Mouse (Mus musculus): ENCODE data around the gene Irf3. TPM values are rescaled to one million over a fixed set of nuclear protein-coding genes. Genes with fewer than 3 reads are reported as not detected.

Irf3 gene
- polyA plus RNA-seq, 1 experiment from 2014 or later = 60.9 TPM

- Histone ChIP-seq H3K4me3 (ENCODE audit: control insufficient read depth in 1 of 2, insufficient read depth in 1 of 2, low read depth in 1 of 2, low read length in 2 of 2) (no peak overlapping the region), H3K27ac (replicated peaks in 1 of 2; ENCODE audit: control insufficient read depth in 1 of 2, insufficient read depth in 1 of 2, low read depth in 2 of 2, low read length in 2 of 2) (no peak overlapping the region), H3K27me3 (ENCODE audit: control insufficient read depth, insufficient read depth, low read length) (no peaks in the 10 kb centered on the region), H3K4me1 (ENCODE audit: control insufficient read depth in 2 of 2, insufficient read depth in 2 of 2, low read length in 2 of 2) (no peaks in the 10 kb centered on the region), H3K9me3 (ENCODE audit: control insufficient read depth, low read length) (no peaks in the 10 kb centered on the region), H3K9ac (ENCODE audit: low read length) (no peak overlapping the region), H3K4me2 (ENCODE audit: low read length) (no peak overlapping the region), H3K36me3 (ENCODE audit: control insufficient read depth, insufficient read depth, low read length) (0 out of 2 replicates have a peak, but pooled peaks cover 4% of the 10 kb centered on the region)
- ATAC-seq (ENCODE audit: insufficient number of reproducible peaks, insufficient read depth, low FRiP score, low read depth) = no peak
- WGBS = 80% methylated on average over 5 of the region's 5 CpGs
These were observed 34.6 kb upstream of the Irf3 start for GRCm38 (mm10) chr7:44962831-44963230.

- Histone ChIP-seq H3K27ac (replicated peaks in 1 of 2; ENCODE audit: control insufficient read depth in 1 of 2, insufficient read depth in 1 of 2, low read depth in 2 of 2, low read length in 2 of 2) (no peak overlapping the region), H3K27me3 (ENCODE audit: control insufficient read depth, insufficient read depth, low read length) (no peaks in the 10 kb centered on the region), H3K4me2 (ENCODE audit: low read length) (no peak overlapping the region), H3K9me3 (ENCODE audit: control insufficient read depth, low read length) (no peaks in the 10 kb centered on the region), H3K9ac (ENCODE audit: low read length) (no peak overlapping the region), H3K36me3 (ENCODE audit: control insufficient read depth, insufficient read depth, low read length) (0 out of 2 replicates have a peak, but pooled peaks cover 4% of the 10 kb centered on the region), H3K4me3 (ENCODE audit: control insufficient read depth in 1 of 2, insufficient read depth in 1 of 2, low read depth in 1 of 2, low read length in 2 of 2) (no peak overlapping the region), H3K4me1 (ENCODE audit: control insufficient read depth in 2 of 2, insufficient read depth in 2 of 2, low read length in 2 of 2) (no peaks in the 10 kb centered on the region)
- WGBS = 89% methylated on average over 13 of the region's 13 CpGs
- no peak for ATAC-seq (ENCODE audit: insufficient number of reproducible peaks, insufficient read depth, low FRiP score, low read depth)
These were observed 32.5 kb upstream of the Irf3 start for GRCm38 (mm10) chr7:44964990-44965389.

GRCm38 (mm10) chr7:44965975-44966374 is 31.5 kb upstream of the Irf3 start:
- Histone ChIP-seq H3K27ac (replicated peaks in 1 of 2; ENCODE audit: control insufficient read depth in 1 of 2, insufficient read depth in 1 of 2, low read depth in 2 of 2, low read length in 2 of 2) (no peak overlapping the region), H3K9ac (ENCODE audit: low read length) (no peak overlapping the region)

GRCm38 (mm10) chr7:44966638-44967037 is 30.8 kb upstream of the Irf3 start:
- Histone ChIP-seq H3K9ac (ENCODE audit: low read length) (no peak overlapping the region), H3K27me3 (ENCODE audit: control insufficient read depth, insufficient read depth, low read length) (no peaks in the 10 kb centered on the region), H3K36me3 (ENCODE audit: control insufficient read depth, insufficient read depth, low read length) (0 out of 2 replicates have a peak, but pooled peaks cover 4% of the 10 kb centered on the region), H3K4me2 (ENCODE audit: low read length) (no peak overlapping the region), H3K4me3 (ENCODE audit: control insufficient read depth in 1 of 2, insufficient read depth in 1 of 2, low read depth in 1 of 2, low read length in 2 of 2) (no peak overlapping the region), H3K27ac (replicated peaks in 1 of 2; ENCODE audit: control insufficient read depth in 1 of 2, insufficient read depth in 1 of 2, low read depth in 2 of 2, low read length in 2 of 2) (no peak overlapping the region), H3K4me1 (ENCODE audit: control insufficient read depth in 2 of 2, insufficient read depth in 2 of 2, low read length in 2 of 2) (peaks cover 4 to 11% of the 10 kb centered on the region in 2 experiments; a peak in 3 of 4 replicates), H3K9me3 (ENCODE audit: control insufficient read depth, low read length) (no peaks in the 10 kb centered on the region)
- WGBS = 69% methylated on average over 15 of the region's 15 CpGs
- ATAC-seq (ENCODE audit: insufficient number of reproducible peaks, insufficient read depth, low FRiP score, low read depth) = no peak

More at GRCm38 (mm10) chr7:44965975-44966374, 31.5 kb upstream of the Irf3 start:
- Histone ChIP-seq H3K4me1 (ENCODE audit: control insufficient read depth in 2 of 2, insufficient read depth in 2 of 2, low read length in 2 of 2) (peaks cover 3 to 6% of the 10 kb centered on the region in 2 experiments; a peak in 3 of 4 replicates), H3K9me3 (ENCODE audit: control insufficient read depth, low read length) (no peaks in the 10 kb centered on the region), H3K4me2 (ENCODE audit: low read length) (no peak overlapping the region), H3K4me3 (ENCODE audit: control insufficient read depth in 1 of 2, insufficient read depth in 1 of 2, low read depth in 1 of 2, low read length in 2 of 2) (no peak overlapping the region), H3K36me3 (ENCODE audit: control insufficient read depth, insufficient read depth, low read length) (0 out of 2 replicates have a peak, but pooled peaks cover 4% of the 10 kb centered on the region), H3K27me3 (ENCODE audit: control insufficient read depth, insufficient read depth, low read length) (no peaks in the 10 kb centered on the region)
- ATAC-seq (ENCODE audit: insufficient number of reproducible peaks, insufficient read depth, low FRiP score, low read depth) = no peak
- 75% methylated on average over 7 of the region's 7 CpGs for WGBS

GRCm38 (mm10) chr7:44970231-44970691 is 27.2 kb upstream of the Irf3 start:
- H3K4me1 ChIP-seq (ENCODE audit: control insufficient read depth in 2 of 2, insufficient read depth in 2 of 2, low read length in 2 of 2) = peaks cover 4 to 23% of the 10 kb centered on the region in 2 experiments; a peak in 3 of 4 replicates
- under 1% methylated on average over 36 of the region's 36 CpGs for WGBS

GRCm38 (mm10) chr7:44971142-44971541 is 26.3 kb upstream of the Irf3 start:
- no peak for ATAC-seq (ENCODE audit: insufficient number of reproducible peaks, insufficient read depth, low FRiP score, low read depth)
- peaks cover 7% of the 10 kb centered on the region for H3K36me3 ChIP-seq (ENCODE audit: control insufficient read depth, insufficient read depth, low read length)
- H3K4me1 ChIP-seq (ENCODE audit: control insufficient read depth in 2 of 2, insufficient read depth in 2 of 2, low read length in 2 of 2) = peaks cover 4 to 23% of the 10 kb centered on the region in 2 experiments; a peak in 3 of 4 replicates
- H3K9ac ChIP-seq (ENCODE audit: low read length) = peak overlapping the region; percentile 72
- 73% methylated on average over 7 of the region's 7 CpGs for WGBS
- no peaks in the 10 kb centered on the region for H3K27me3 ChIP-seq (ENCODE audit: control insufficient read depth, insufficient read depth, low read length)
- no peak overlapping the region for H3K27ac ChIP-seq (replicated peaks in 1 of 2; ENCODE audit: control insufficient read depth in 1 of 2, insufficient read depth in 1 of 2, low read depth in 2 of 2, low read length in 2 of 2)
- H3K9me3 ChIP-seq (ENCODE audit: control insufficient read depth, low read length) = no peaks in the 10 kb centered on the region
- peak overlapping the region; percentile 86 for H3K4me2 ChIP-seq (ENCODE audit: low read length)
- H3K4me3 ChIP-seq (ENCODE audit: control insufficient read depth in 1 of 2, insufficient read depth in 1 of 2, low read depth in 1 of 2, low read length in 2 of 2) = no peak overlapping the region

More at GRCm38 (mm10) chr7:44970231-44970691, 27.2 kb upstream of the Irf3 start:
- peak overlapping the region; percentile 86 for H3K4me2 ChIP-seq (ENCODE audit: low read length)
- H3K27ac ChIP-seq (replicated peaks in 1 of 2; ENCODE audit: control insufficient read depth in 1 of 2, insufficient read depth in 1 of 2, low read depth in 2 of 2, low read length in 2 of 2) = peak overlapping the region; percentile 76 to 88
- H3K9me3 ChIP-seq (ENCODE audit: control insufficient read depth, low read length) = no peaks in the 10 kb centered on the region
- H3K4me3 ChIP-seq (ENCODE audit: control insufficient read depth in 1 of 2, insufficient read depth in 1 of 2, low read depth in 1 of 2, low read length in 2 of 2) = peak overlapping the region; percentile 55 to 84
- ATAC-seq (ENCODE audit: insufficient number of reproducible peaks, insufficient read depth, low FRiP score, low read depth) = peak; percentile 94
- H3K9ac ChIP-seq (ENCODE audit: low read length) = peak overlapping the region; percentile 72
- no peaks in the 10 kb centered on the region for H3K36me3 ChIP-seq (ENCODE audit: control insufficient read depth, insufficient read depth, low read length)
- no peaks in the 10 kb centered on the region for H3K27me3 ChIP-seq (ENCODE audit: control insufficient read depth, insufficient read depth, low read length)

GRCm38 (mm10) chr7:44973415-44974130 is 23.9 kb upstream of the Irf3 start:
- Histone ChIP-seq H3K9me3 (ENCODE audit: control insufficient read depth, low read length) (no peaks in the 10 kb centered on the region), H3K27ac (replicated peaks in 1 of 2; ENCODE audit: control insufficient read depth in 1 of 2, insufficient read depth in 1 of 2, low read depth in 2 of 2, low read length in 2 of 2) (peak overlapping the region in 1 of 2 experiments; percentile 53; a peak in 1 of 4 replicates), H3K4me1 (ENCODE audit: control insufficient read depth in 2 of 2, insufficient read depth in 2 of 2, low read length in 2 of 2) (peaks cover 4 to 23% of the 10 kb centered on the region in 2 experiments; a peak in 3 of 4 replicates), H3K36me3 (ENCODE audit: control insufficient read depth, insufficient read depth, low read length) (peaks cover 31% of the 10 kb centered on the region), H3K4me2 (ENCODE audit: low read length) (peak overlapping the region; percentile 80), H3K4me3 (ENCODE audit: control insufficient read depth in 1 of 2, insufficient read depth in 1 of 2, low read depth in 1 of 2, low read length in 2 of 2) (peak overlapping the region; percentile 42 to 50), H3K9ac (ENCODE audit: low read length) (peak overlapping the region; percentile 68), H3K27me3 (ENCODE audit: control insufficient read depth, insufficient read depth, low read length) (no peaks in the 10 kb centered on the region)
- WGBS = 45% methylated on average over 14 of the region's 14 CpGs
- no peak for ATAC-seq (ENCODE audit: insufficient number of reproducible peaks, insufficient read depth, low FRiP score, low read depth)

All from heart, embryonic 14.5 days (tissue).